Mouse (Mus musculus) MEL (cell line): ENCODE measurements around the gene Gm12830. TPM values are rescaled to one million over a fixed set of nuclear protein-coding genes. Genes with fewer than 3 reads are reported as not detected.

ENCODE experiments used
- DNase-seq: peaks from one replicate; pipeline ENCODE4 v3.0.0; 2011; ENCODE audit warnings: low read depth, low spot score
- H3K27ac ChIP-seq: 2 replicates; pipeline ENCODE4 v1.5.1; 2012; ENCODE audit warnings: low read depth, mild to moderate bottlenecking, control low read depth, low read length, moderate library complexity; ENCODE audit not compliant: control insufficient read depth
- H3K27me3 ChIP-seq, 2 experiments: fragments of 150-350 bp in 1 of 2; sonication (generic) in 1 of 2; 2 replicates each; pipeline ENCODE4 v1.6.1; 2012; ENCODE audit warnings: low read length in 2 of 2, mild to moderate bottlenecking in 2 of 2, improper control_type of control experiment in 1 of 2, moderate library complexity in 1 of 2; ENCODE audit not compliant: insufficient read depth in 2 of 2, control insufficient read depth in 1 of 2
- H3K36me3 ChIP-seq, 2 experiments: 2 replicates each; pipeline ENCODE4 v1.6.1; 2012 to 2014; ENCODE audit warnings: low read length in 2 of 2, improper control_type of control experiment in 1 of 2, inconsistent platforms in 1 of 2, mild to moderate bottlenecking in 1 of 2; ENCODE audit not compliant: insufficient read depth in 2 of 2, control insufficient read depth in 1 of 2
- H3K4me1 ChIP-seq, 2 experiments: fragments of 150-350 bp in 1 of 2; sonication (generic) in 1 of 2; 2 replicates each; pipeline ENCODE4 v1.6.1; 2012; ENCODE audit warnings: low read length in 2 of 2, improper control_type of control experiment in 1 of 2, mild to moderate bottlenecking in 1 of 2; ENCODE audit not compliant: insufficient read depth in 2 of 2, control insufficient read depth in 1 of 2
- H3K4me3 ChIP-seq, 2 experiments: fragments of 150-350 bp in 1 of 2; sonication (generic) in 1 of 2; 2 replicates each; pipeline ENCODE4 v1.5.1; 2012; ENCODE audit warnings: low read depth in 2 of 2, low read length in 2 of 2, mild to moderate bottlenecking in 2 of 2, moderate library complexity in 2 of 2, control low read depth in 1 of 2, improper control_type of control experiment in 1 of 2; ENCODE audit not compliant: control insufficient read depth in 1 of 2, insufficient read depth in 1 of 2
- H3K79me2 ChIP-seq: 2 replicates; pipeline ENCODE4 v1.6.1; 2012; ENCODE audit warnings: mild to moderate bottlenecking, low read length, moderate library complexity; ENCODE audit not compliant: control insufficient read depth, poor library complexity, insufficient read depth
- H3K9ac ChIP-seq: 2 replicates; pipeline ENCODE4 v1.6.1; 2012; ENCODE audit warnings: low read depth, mild to moderate bottlenecking, control low read depth, low read length, moderate library complexity; ENCODE audit not compliant: control insufficient read depth, poor library complexity, severe bottlenecking
- H3K9me3 ChIP-seq: fragments of 150-350 bp; sonication (generic); replicated peaks from 2 replicates; pipeline ENCODE4 v1.6.1; 2012; ENCODE audit warnings: mild to moderate bottlenecking, low read length, improper control_type of control experiment, moderate library complexity; ENCODE audit not compliant: insufficient read depth
- BHLHE40 ChIP-seq: IDR thresholded peaks from 2 replicates; pipeline ENCODE4 v1.6.1; 2012; ENCODE audit warnings: low read depth, mild to moderate bottlenecking, inconsistent platforms, low read length, improper control_type of control experiment, borderline replicate concordance
- CHD1 ChIP-seq: IDR thresholded peaks from 2 replicates; pipeline ENCODE4 v1.6.1; 2012; ENCODE audit warnings: low read depth, mild to moderate bottlenecking, inconsistent platforms, low read length, improper control_type of control experiment
- CHD2 ChIP-seq: IDR thresholded peaks from 2 replicates; pipeline ENCODE4 v1.6.1; 2011; ENCODE audit warnings: low read length, improper control_type of control experiment
- E2F4 ChIP-seq: IDR thresholded peaks from 2 replicates; pipeline ENCODE4 v1.6.1; 2011; ENCODE audit warnings: low read depth, low read length, improper control_type of control experiment, borderline replicate concordance
- ETS1 ChIP-seq: IDR thresholded peaks from 2 replicates; pipeline ENCODE4 v1.6.1; 2012; ENCODE audit warnings: low read depth, mild to moderate bottlenecking, inconsistent platforms, low read length, improper control_type of control experiment, moderate library complexity
- GATA1 ChIP-seq: IDR thresholded peaks from 2 replicates; pipeline ENCODE4 v1.6.1; 2011; ENCODE audit warnings: low read depth, low read length, improper control_type of control experiment
- JUND ChIP-seq: IDR thresholded peaks from 2 replicates; pipeline ENCODE4 v1.6.1; 2011; ENCODE audit warnings: low read depth, mild to moderate bottlenecking, improper control_type of control experiment, low read length
- MAX ChIP-seq: IDR thresholded peaks from 2 replicates; pipeline ENCODE4 v1.6.1; 2011; ENCODE audit warnings: low read length, improper control_type of control experiment
- MEF2A ChIP-seq: IDR thresholded peaks from 2 replicates; pipeline ENCODE4 v1.6.1; 2014; ENCODE audit warnings: low read depth, mild to moderate bottlenecking, inconsistent platforms, low read length, improper control_type of control experiment; ENCODE audit not compliant: poor library complexity, insufficient replicate concordance, severe bottlenecking; ENCODE audit errors: extremely low read depth
- MYB ChIP-seq: IDR thresholded peaks from 2 replicates; pipeline ENCODE4 v1.6.1; 2011; ENCODE audit warnings: mild to moderate bottlenecking, low read depth, low read length, improper control_type of control experiment
- MYC ChIP-seq: IDR thresholded peaks from 2 replicates; pipeline ENCODE4 v1.6.1; 2011; ENCODE audit warnings: low read depth, mild to moderate bottlenecking, low read length, improper control_type of control experiment, moderate library complexity
- NELFE ChIP-seq: IDR thresholded peaks from 2 replicates; pipeline ENCODE4 v1.6.1; 2011; ENCODE audit warnings: low read depth, low read length, improper control_type of control experiment
- POLR2AphosphoS2 ChIP-seq: IDR thresholded peaks from 2 replicates; pipeline ENCODE4 v1.6.1; 2011; ENCODE audit warnings: low read length, improper control_type of control experiment
- POLR2AphosphoS5 ChIP-seq: IDR thresholded peaks from 2 replicates; pipeline ENCODE4 v1.6.1; 2012; ENCODE audit warnings: low read depth, borderline replicate concordance, mild to moderate bottlenecking, inconsistent platforms, low read length, moderate library complexity, mixed read lengths
- RAD21 ChIP-seq: IDR thresholded peaks from 2 replicates; pipeline ENCODE4 v1.6.1; 2011; ENCODE audit warnings: mild to moderate bottlenecking, low read depth, low read length, improper control_type of control experiment
- RCOR1 ChIP-seq: IDR thresholded peaks from 2 replicates; pipeline ENCODE4 v1.6.1; 2012; ENCODE audit warnings: low read depth, mild to moderate bottlenecking, inconsistent platforms, low read length, improper control_type of control experiment
- SIN3A ChIP-seq: IDR thresholded peaks from 2 replicates; pipeline ENCODE4 v1.6.1; 2012; ENCODE audit warnings: low read length, improper control_type of control experiment, inconsistent platforms
- SMC3 ChIP-seq: IDR thresholded peaks from 2 replicates; pipeline ENCODE4 v1.6.1; 2011; ENCODE audit warnings: low read depth, low read length, improper control_type of control experiment
- TBP ChIP-seq: IDR thresholded peaks from 2 replicates; pipeline ENCODE4 v1.8.0; 2011; ENCODE audit warnings: low read depth, low read length, improper control_type of control experiment
- UBTF ChIP-seq: IDR thresholded peaks from 2 replicates; pipeline ENCODE4 v1.6.1; 2012; ENCODE audit warnings: low read depth, mild to moderate bottlenecking, inconsistent platforms, low read length, improper control_type of control experiment, moderate library complexity, borderline replicate concordance; ENCODE audit not compliant: insufficient read depth
- USF1 ChIP-seq: IDR thresholded peaks from 2 replicates; pipeline ENCODE4 v1.6.1; 2014; ENCODE audit warnings: low read depth, mild to moderate bottlenecking, inconsistent platforms, low read length, improper control_type of control experiment, moderate library complexity
- USF2 ChIP-seq, 2 experiments: IDR thresholded peaks; 2 replicates each; pipeline ENCODE4 v1.6.1; 2011 to 2012; ENCODE audit warnings: improper control_type of control experiment in 2 of 2, low read length in 2 of 2, borderline replicate concordance in 1 of 2, inconsistent platforms in 1 of 2, low read depth in 1 of 2, mild to moderate bottlenecking in 1 of 2; ENCODE audit not compliant: insufficient read depth in 1 of 2
- ZC3H11A ChIP-seq: IDR thresholded peaks from 2 replicates; pipeline ENCODE4 v1.6.1; 2012; ENCODE audit warnings: low read depth, mild to moderate bottlenecking, inconsistent platforms, low read length, improper control_type of control experiment
- ZKSCAN1 ChIP-seq: IDR thresholded peaks from 2 replicates; pipeline ENCODE4 v1.6.1; 2012; ENCODE audit warnings: low read depth, mild to moderate bottlenecking, inconsistent platforms, low read length, improper control_type of control experiment, moderate library complexity
- ZNF384 ChIP-seq: IDR thresholded peaks from 2 replicates; pipeline ENCODE4 v1.6.1; 2012; ENCODE audit warnings: low read depth, mild to moderate bottlenecking, inconsistent platforms, low read length, improper control_type of control experiment
- polyA plus RNA-seq, 2 experiments: library from polyadenylated mRNA; stranded (reverse) in 1 of 2; unstranded in 1 of 2; fragments of >175 nt in 1 of 2; fragments of >200 nt in 1 of 2; gene quantifications; 2 replicates each; pipeline versions ENCODE4 v1.2.1 to v1.2.4; 2012; ENCODE audit warnings: low replicate concordance in 2 of 2, low read depth in 1 of 2; ENCODE audit not compliant: insufficient read length in 2 of 2, insufficient read depth in 1 of 2, missing spikeins in 1 of 2
- total RNA-seq: library from RNA; depleted of rRNA; stranded (reverse); fragments of 300-350 nt; gene quantifications from 2 replicates; pipeline ENCODE4 v1.2.3, GENCODE M21; 2012

The Gm12830 gene
- total and polyA plus RNA-seq, 3 experiments = not detected

GRCm38 (mm10) chr4:114853968-114854367 is 32.4 kb downstream of the Gm12830 start:
- Histone ChIP-seq H3K79me2 (no peaks in the 10 kb centered on the region), H3K27ac (no peak overlapping the region), H3K4me3 (no peak overlapping the region), H3K9me3 (no peaks in the 10 kb centered on the region), H3K9ac (no peak overlapping the region), H3K36me3 (no peaks in the 10 kb centered on the region), H3K4me1 (no peaks in the 10 kb centered on the region), H3K27me3 (peaks cover 0 to 2% of the 10 kb centered on the region in 2 experiments; a peak in 1 of 4 replicates)
- TF ChIP-seq RCOR1 (no peak), ZKSCAN1 (no peak), ZNF384 (no peak), ETS1 (no peak), ZC3H11A (no peak), JUND (no peak), SMC3 (no peak), USF1 (no peak), USF2 (IDR thresholded peaks at IDR 0.05; ENCODE audit: borderline replicate concordance in 1 of 2, insufficient read depth in 1 of 2, low read depth in 1 of 2, low read length in 2 of 2) (no peak), RAD21 (no peak), CHD1 (no peak), POLR2AphosphoS5 (no peak), GATA1 (no peak), NELFE (no peak), TBP (no peak), BHLHE40 (no peak), POLR2AphosphoS2 (no peak)
- DNase-seq = no peak

GRCm38 (mm10) chr4:114858426-114858825 is 36.9 kb downstream of the Gm12830 start:
- Histone ChIP-seq H3K79me2 (no peaks in the 10 kb centered on the region), H3K27me3 (no peaks in the 10 kb centered on the region), H3K27ac (no peak overlapping the region), H3K4me1 (no peaks in the 10 kb centered on the region), H3K4me3 (no peak overlapping the region), H3K9ac (no peak overlapping the region), H3K36me3 (no peaks in the 10 kb centered on the region), H3K9me3 (no peaks in the 10 kb centered on the region)
- no peak for TF ChIP-seq ETS1
- no peak for TF ChIP-seq SIN3A
- no peak for TF ChIP-seq MYB
- no peak for TF ChIP-seq MAX
- no peak for TF ChIP-seq E2F4
- no peak for TF ChIP-seq ZKSCAN1
- TF ChIP-seq UBTF = no peak
- no peak for TF ChIP-seq CHD2
- no peak for TF ChIP-seq MEF2A
- no peak for TF ChIP-seq MYC
- TF ChIP-seq RCOR1 = no peak
- no peak for TF ChIP-seq ZC3H11A
- no peak for TF ChIP-seq ZNF384
- no peak for DNase-seq
